Mouse (Mus musculus) lung, adult 18-20 months (tissue): ENCODE data around the gene Mycl.
"Not testable (repeated sequence)": the region's sequence is repeated elsewhere in the genome, so short reads cannot be mapped to it uniquely, and the experiment has no call there.

ENCODE experiments used
- DNase-seq, 2 experiments: peaks; one replicate each; pipeline ENCODE4 v3.0.0; 2022; ENCODE audit warnings: mixed read lengths in 2 of 2

Mycl gene

DNA sequence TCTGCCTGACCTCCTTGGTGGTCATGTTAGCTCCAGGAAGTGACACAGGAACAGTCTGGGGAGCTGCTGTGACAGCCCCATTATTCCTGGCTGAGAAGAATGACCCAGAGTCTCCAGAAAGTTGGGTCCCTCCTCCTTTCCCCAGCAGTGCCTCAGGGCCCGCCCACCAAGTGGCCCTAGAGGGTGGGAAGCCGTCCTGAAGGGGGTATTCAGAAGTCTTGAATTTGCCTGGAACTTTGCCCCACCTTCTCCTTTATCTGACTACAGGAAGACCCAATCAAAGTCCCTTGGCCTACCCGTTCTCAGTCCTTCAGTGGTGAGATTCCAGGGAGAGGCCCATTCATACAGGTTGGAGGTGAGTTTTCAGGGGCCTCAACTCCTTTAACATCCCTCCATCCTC lies 13.5 kb upstream of the Mycl start:
- DNase-seq = no peak

DNA sequence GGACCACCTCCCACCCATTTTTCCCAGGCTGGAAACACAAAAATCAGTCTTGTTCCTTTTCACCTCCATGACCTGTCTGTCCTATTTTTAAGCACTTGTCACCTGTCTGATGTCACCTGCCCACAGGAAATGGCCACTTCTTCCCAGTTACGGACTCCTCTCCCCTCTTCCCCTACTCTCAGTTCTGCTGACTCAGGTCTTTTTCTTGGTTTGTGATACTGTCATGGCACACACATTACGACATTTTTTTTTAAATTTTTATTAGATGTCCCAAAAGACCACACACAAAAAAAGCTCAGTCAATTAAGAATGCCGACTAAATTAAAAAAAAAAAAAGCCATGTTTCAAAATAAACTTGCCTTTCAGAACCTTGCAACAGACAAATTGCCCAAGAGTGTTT lies 12.9 kb upstream of the Mycl start:
- DNase-seq = no peak

DNA sequence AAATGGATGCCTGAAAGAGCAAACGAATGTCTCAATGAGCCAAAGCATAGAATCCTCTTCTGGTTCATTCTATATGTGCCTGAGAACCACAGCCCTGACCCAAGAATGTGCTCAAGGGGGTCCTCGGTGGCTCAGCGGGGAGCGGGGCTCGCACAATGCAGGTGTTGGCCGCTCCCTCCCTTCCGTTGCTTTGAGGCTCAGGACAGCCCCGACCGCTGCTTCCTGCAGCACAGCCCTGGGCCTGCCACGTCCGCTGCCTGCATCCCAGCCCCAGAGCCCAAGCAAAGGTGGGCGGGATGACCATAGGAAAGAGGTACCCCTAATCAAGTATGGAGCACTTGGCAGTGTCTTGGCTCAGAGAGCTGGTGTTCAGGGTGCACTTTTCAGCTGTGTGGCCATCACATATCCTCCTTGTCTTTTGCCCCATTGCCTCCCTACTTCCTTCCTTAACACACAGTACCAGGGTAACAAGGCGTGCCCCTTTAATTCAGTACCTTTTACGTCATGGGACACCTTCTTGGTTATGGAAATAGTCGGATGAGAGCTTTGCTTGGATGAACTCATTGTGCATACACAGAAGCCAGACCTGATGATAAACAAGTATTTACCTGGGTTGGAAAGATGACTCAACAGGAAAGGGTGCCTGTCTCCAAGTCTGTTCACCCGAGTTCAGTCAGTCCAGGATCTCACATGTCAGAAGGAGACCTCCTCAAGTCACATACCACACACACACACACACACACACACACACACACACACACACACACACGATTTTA lies 11.8 kb upstream of the Mycl start:
- DNase-seq = no peak

DNA sequence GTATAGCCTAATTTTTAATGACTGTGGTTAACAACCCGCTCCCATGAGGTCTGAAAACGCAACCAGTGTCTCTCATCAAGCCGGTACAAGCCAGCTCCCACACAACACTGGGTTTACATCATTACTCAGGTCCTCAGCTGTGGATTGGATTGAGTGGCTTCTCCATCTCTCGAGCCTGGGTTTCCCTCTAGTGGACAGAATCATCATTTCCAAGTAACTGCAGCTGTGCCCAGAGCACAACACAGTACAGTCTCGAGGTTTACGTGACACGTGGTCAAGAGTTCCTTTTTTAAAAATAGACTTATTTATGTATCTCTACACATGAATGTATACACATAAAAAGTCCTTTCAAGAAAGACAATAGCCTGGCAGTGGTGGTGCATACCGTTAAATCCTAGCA lies 10.3 kb upstream of the Mycl start:
- peak; percentile 52 to 63 for DNase-seq

DNA sequence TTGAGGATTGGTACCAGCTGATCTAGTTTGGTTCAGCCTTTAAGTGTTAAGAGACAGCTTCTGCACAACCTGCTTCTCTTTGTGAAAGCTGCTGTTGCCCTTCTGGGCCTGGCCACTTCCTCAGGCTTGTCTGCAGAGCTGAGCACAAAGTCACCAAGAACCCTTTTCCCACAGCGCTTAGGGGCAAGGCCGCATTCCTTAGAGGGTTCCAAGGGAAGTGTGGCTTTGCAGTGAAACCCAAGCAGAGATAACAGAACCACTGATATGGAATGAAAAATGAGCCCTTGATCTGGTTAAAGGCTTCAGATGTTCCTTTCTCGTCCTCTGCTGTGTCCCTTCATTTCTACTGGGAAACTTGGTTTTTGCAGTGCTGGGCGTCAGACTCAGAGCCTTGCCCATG lies 8.0 kb upstream of the Mycl start:
- DNase-seq = no peak

DNA sequence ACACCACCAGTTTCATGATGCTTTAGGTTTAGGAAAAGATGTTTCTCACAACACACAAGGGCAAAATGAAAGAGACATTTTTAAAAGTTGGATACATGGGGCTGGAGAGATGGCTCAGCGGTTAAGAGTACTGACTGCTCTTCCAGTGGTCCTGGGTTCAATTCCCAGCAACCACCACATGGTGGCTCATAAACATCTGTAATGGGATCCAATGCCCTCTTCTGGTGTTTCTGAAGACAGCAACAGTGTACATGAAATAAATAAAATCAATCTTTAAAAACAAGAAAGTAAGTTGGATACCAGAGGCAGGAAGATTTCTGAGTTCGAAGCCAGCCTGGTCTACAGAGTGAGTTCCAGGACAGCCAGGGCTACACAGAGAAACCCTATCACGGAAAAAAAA lies 7.4 kb upstream of the Mycl start:
- not testable (repeated sequence) for DNase-seq

DNA sequence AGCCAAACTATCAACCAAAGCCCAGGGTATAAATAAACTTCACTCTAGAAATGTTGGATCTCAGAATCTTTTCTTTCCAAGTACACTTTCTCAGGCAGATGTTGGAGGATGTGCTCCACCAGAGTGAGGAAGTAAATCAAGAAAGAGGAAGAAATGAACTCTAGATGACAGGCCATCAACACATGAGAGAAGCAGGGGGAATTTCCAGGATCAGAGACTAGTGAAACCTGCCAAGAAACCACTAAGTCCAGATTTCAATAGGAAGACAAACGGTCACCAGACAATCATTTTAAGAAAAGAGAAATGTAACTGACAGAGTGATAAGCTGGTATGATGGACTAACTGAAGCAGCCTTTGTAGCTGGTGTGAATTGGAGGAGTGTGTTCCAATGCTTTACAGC lies 4.3 kb upstream of the Mycl start:
- no peak for DNase-seq

DNA sequence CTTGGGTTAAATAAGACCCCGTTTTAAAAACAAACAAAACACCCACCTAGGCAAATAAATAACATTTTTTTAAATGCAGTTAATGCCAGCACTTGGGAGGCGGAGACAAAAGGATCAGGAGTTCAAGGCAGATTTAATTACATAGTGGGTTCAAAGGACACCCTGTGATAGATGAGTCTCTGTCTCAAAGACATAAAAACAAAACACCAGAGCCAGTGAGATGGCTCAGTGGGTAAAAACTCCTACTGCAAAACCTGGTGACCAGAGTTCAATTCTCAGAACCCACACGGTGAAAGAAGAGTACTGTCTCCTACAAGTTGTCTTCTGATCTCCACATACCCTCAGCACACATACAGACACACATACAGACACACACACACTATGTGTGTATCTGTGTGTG lies 3.2 kb upstream of the Mycl start:
- no peak for DNase-seq

DNA sequence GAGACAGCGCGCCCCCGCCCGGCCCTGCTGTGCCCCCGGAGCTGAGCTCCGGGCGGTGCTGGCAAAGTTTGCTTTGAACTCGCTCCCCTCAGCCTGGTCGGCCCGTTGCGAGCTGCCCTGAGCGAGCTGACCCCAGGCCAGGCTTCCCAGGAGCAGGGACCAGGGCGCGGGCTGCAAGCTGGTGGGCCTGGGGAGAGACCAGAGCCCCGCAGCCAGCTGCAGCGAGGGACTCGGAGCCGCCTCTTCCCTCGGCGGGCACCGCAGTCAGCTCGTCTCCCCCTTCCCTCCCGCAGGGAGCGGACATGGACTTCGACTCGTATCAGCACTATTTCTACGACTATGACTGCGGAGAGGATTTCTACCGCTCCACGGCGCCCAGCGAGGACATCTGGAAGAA lies 767 bp downstream of the Mycl start:
- peak; percentile 15 to 19 for DNase-seq

DNA sequence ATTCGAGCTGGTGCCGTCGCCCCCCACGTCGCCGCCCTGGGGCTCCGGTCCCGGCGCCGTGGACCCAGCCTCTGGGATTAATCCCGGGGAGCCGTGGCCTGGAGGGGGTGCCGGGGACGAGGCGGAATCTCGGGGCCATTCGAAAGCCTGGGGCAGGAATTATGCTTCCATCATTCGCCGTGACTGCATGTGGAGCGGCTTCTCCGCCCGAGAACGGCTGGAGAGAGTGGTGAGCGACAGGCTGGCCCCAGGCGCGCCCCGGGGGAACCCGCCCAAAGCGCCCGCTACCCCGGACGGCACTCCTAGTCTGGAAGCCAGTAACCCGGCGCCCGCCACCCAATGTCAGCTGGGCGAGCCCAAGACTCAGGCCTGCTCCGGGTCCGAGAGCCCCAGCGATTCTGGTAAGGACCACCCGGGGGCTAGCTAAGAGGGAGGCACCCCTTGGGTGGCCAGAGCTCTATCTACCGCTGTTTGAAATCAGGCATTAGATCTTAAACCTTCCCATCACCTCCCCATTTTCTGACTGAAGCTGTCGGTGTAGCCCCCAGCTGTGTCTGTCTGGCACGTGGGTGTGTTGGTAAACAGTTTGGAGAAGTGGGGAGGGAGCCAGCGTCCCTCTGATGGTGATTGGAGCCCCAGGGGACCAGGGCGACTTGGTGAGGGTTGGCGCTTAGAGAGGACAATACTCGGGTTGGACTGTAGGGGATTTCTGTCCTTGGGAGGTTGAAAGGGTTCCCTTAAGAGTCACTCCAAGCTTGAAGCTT lies 1.3 kb downstream of the Mycl start:
- peak; percentile 38 to 54 for DNase-seq

DNA sequence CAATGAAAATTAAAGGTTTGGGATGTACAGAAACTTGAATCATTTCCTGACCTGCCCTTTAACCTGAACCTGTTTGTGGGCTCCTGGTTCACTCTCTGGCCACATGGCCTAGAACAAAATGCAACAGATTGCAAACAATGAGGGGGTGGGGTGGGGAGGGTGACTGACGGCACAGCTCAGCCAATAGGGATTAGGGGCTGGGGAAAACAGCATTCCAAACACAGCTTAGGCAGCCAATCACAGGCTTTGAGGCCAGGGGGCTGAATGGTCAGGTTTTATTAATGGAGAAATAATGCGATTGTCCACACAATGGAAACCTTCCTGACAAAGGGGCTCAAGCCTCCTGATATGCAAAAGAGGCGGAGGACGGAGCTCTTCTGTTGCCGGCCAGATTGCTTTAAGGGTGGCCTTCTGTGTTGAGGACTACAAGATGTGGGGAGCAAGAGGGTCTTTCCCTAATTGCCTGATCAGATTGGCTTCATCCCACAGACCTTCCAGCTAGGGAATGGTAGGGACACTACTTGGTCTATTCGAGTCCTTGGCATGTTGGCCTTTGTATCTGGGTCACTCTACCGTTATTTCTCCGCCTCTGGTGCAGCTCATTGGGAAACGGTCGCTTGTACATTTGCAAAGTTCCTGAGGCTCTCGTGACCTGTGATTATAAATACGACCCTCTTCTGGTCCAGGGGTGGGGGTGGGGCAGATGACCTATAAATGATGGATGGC lies 3.2 kb downstream of the Mycl start:
- peak in 1 of 2 experiments; percentile 24 for DNase-seq

DNA sequence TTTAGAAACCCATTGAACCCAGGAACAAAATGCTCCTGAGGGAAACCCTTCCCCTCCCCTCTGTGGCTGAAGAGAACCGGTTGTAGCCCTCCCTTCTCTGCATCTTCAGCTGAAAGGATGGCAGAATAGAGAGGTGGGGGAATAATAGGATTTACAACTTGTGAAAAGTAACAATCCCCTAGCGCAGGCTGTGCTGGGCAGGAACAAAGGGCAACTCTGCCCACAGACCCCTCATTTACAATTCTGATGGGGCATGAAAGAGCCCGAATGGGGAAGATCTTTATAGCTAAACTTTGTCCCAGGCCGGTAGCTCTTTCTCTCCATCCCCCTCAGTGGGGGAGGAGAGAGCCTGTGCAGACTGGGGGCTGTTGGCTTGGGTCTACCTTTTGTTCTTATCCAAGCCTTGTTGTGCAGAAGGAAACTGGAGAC lies 3.8 kb downstream of the Mycl start:
- DNase-seq = no peak

DNA sequence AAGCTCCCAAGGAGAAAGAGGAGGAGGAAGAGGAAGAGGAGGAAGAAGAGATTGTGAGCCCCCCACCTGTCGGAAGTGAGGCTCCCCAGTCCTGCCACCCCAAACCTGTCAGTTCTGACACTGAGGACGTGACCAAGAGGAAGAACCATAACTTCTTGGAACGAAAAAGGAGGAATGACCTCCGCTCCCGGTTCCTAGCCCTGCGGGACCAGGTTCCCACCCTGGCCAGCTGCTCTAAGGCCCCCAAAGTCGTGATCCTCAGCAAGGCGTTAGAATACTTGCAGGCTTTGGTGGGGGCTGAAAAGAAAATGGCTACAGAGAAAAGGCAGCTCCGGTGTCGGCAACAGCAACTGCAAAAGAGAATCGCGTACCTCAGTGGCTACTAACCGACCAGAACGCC lies 4.7 kb downstream of the Mycl start:
- DNase-seq = no peak

DNA sequence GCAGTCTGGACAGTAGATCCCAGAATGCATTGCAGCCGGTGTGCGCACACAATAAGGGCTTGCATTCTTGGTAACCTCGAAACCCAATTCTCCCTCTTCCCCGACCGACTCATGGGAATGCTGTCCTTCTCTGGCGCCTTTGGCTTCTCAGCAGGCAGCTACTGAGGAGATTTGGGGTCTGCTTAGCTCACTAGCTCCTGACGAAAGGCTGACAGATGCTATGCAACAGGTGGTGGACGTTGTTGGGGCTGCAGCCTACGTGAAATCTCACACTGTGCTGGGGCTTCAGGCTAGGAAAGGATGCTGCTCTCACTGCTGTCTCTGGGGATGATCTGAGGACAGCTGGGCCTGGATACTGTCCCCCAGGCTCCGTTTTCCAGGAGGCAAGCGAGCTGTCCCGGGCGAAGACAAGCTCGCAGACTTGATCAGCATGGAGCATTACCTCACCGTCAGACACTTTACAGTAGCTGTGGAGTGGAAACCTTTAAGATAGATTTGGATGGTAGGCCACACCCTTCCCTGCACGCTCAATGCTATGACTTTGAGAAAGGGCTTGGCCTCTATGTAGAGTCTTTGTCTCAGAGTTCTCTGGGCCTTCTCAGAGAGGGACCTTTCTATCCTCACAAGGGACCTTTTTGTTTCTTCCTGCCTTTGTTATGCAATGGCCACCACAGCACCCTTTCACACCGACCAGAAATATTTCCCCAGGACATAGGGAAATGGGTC lies 5.3 kb downstream of the Mycl start:
- DNase-seq = no peak

DNA sequence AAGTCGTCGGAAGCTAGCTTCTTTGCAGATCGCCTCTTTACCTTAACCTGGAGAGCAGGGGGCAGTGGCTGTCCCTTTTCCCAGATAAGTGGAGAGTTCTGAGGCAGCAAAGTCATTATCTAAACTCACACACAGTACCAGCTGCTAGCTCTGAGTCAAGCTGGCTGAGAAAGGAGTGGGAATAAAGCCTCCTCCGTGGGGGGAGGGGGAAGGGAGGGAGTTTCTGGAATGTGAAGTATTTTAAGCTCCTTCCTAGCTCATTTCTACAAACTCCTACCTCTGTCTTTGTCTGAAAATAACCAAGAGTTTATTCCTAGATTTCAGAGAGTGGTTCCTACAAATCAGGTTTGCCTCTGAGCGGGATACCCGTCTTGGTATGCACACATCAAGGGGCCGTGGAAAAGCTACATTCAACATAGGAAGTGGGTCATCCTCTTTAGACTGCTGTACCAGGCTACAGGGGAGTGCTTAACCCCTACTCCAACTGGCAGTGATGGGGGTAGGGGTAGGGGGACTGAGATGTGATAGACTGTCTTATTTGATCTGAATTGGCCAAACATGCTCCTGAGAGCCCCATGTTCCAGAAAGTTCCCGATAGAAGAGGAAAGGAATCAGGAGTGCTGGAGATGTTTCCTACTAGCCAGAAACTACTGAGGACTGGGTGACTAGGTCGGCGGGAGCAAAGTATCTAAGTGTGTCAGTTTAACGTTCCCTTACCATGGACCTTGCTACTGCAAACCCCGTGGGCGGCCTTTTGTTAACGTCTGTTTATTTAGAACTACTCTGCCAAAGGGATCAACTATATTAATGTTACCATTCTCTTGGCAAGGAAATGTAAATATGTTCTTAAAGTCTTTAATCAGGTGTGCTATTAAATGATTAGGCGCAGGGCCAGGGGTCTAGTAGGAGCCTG lies 9.9 kb downstream of the Mycl start:
- DNase-seq = peak; percentile 33 to 60

DNA sequence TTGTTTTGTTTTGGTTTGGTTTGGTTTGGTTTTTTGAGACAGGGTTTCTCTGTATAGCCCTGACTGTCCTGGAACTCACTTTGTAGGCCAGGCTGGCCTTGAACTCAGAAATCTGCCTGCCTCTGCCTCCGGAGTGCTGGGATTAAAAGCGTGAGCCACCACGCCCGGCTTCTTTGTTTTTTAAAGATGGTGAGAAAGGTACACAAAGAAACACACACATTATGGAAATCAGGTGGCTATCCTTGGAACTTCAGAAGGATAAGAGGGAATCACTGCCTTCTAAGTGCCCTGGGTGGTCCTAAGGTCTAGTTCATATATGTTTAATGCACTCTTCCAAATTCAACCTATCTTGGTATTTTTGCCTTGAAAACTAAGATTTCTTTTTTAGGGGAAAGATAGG lies 17.0 kb downstream of the Mycl start:
- not testable (repeated sequence) for DNase-seq

DNA sequence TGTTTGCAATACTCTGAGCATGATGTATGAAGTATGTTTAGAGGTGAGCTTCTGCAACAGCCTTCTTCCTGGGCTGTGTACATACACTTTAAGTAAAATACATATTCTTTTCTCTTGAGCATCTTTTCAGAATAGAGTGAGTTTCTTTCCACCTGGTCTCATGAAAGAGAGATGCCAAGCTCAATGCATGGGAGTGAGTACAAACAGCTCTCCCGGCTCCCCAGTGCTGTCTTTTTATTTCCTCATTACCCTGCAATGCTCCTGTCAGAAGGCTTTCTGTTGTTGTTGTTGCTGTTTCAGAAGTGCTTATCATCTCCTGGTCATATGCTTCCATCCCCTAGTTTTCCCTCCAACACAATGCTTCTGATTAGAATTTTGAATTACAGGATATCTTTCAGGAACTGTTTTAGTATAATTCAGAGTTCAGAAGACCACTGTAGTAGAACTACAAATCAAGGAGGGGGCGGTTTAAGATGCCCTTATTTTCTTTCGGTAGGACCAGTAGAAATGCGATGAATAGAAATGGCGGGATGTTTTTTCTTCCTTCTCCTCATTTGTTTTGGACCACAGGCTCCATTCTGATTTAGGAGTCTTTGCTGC lies 18.0 kb downstream of the Mycl start:
- no peak for DNase-seq

DNA sequence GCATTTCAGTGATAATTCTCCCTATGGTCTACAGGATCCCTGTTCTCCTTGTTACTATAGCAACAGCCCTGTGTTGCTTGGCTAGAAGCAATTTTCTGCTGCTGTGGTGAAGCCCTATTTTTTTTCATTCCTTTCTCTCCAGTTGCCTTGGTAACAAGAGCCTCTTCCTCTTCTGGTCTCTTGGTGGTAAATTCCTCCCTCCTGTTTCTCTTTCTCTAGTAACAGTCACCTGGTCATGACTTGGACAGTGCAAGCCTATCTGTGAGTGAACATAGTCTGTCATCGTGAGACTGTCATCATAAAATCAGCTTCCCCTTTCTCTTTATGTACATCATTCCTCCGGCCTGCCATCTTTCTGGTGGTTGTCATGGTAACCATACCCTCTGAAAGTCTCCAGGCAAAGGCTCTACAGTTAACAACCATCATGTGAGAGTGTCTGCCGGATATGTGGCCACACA lies 18.5 kb downstream of the Mycl start:
- DNase-seq = no peak

DNA sequence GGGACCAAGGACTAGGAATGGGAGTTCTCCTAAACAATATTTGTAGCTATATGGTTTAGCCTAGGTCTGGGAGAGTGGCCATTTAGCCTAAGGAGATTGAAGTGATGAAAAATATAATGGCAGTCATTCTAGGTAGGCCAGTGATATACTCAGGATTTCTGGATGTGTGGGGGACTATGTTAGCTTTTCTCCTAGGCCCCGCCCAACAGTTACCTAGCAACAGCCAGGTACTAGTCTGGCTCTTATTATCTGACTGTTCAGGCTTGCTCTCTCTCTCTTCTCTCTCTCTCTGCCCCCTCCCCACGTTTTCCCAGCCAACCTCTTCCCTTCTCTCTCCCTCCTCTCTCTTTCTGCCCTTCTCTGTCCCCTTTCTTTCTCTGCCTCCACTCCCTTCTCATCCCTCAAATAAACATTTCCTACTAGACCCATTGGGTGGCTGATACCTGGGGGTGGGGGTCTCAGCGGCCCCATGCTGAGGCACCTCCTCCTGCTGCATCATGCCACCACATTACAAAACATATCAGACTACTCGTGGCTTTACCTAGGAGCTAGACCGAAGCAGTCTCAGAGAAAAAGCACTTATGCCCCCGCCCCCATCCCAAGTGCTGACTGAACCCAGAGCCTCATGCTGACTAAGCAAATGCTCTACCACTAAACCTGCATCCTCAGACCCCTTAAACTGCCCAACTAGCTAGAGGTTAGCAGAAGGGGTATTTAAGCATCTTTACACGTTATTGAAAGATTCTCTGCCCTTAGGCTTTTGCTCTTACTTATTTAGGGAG lies 19.2 kb downstream of the Mycl start:
- DNase-seq = no peak

DNA sequence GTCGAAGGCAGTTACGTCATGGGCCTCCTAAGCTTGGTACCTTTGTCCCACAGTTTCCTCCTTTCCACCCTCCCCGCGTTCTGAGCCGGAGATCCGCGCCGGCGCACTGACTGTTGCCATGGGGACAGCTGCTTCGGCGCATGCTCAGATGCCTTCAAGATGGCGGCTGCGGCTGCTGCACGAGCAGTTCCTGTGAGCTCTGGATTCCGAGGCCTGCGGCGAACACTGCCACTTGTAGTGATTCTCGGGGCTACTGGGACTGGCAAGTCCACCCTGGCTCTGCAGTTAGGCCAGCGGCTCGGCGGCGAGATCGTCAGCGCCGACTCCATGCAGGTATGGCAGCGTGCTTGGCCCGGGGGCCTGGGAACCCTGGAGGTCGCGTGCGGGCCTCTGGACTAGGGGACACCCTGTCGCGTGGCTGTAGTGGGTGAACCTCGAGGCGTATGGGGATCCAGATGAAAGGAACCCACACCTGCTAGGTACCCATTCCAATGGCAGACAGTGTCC lies 21.1 kb downstream of the Mycl start, which contains the start of gene Trit1:
TSS of gene Trit1 (plus strand) at position 147 of the 507 bp plus-strand sequence.
- DNase-seq = peak; percentile 94 to 96
